Mouse (Mus musculus): ENCODE data around the gene Bco2. TPM values are rescaled to one million over a fixed set of nuclear protein-coding genes. Genes with fewer than 3 reads are reported as not detected.

The Bco2 gene
- polyA plus RNA-seq, 1 experiment from 2014 or later: 0.46 TPM

DNA sequence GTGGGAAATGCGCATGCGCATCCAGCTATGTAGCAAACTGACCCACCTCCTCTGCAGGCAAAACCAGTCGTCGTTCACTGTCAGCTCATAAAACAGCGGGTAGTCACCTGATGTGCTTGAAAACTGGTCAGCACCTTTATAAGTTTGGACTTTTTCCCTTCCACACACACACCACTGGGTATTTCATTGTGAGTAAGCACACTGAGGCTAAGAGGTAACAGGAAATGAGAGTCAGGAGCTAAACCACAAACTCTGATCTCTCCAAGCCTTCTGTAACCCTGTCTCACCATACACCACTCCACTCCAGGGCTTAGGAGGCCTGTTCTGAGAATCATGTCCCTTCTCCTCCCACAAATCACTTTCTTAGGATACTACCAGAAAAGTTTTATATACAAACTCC lies 29.4 kb downstream of the Bco2 start:
- 86% methylated on average over 5 of the region's 5 CpGs for WGBS
- H3K4me1 ChIP-seq: peaks cover 8% of the 10 kb centered on the region
- no peak for ATAC-seq (ENCODE audit: low FRiP score)
- H3K9me3 ChIP-seq: no peaks in the 10 kb centered on the region
- no peak overlapping the region for H3K27ac ChIP-seq
- peaks cover 4% of the 10 kb centered on the region; the same call in 1 of the 2 replicates for H3K36me3 ChIP-seq (replicated peaks)
- no peak overlapping the region for H3K4me2 ChIP-seq
- no peak overlapping the region for H3K9ac ChIP-seq
- no peak overlapping the region for H3K4me3 ChIP-seq (replicated peaks)
- no peaks in the 10 kb centered on the region for H3K27me3 ChIP-seq

DNA sequence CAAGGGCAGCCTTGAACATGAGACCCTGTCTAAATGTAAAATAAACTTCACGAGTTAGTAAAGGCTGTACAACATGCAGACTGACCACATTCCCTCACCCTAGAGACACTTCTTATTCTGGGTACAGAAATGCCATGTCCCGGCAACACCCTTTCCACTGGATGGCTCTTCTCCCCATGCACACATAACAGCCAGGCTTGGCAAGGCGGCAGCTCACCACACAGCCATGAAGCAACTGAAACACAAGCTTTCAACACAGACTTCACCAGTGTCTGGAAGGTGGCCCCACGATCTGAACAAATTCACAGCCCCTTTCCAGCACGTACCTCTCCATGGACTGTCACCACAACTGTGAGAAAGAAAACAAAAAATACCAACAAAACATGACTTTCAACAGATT lies 30.0 kb downstream of the Bco2 start:
- ATAC-seq (ENCODE audit: low FRiP score): no peak
- H3K4me2 ChIP-seq: no peak overlapping the region
- no peaks in the 10 kb centered on the region for H3K9me3 ChIP-seq
- WGBS: 87% methylated on average over 5 of the region's 5 CpGs
- H3K36me3 ChIP-seq (replicated peaks): peaks cover 4% of the 10 kb centered on the region; the same call in 1 of the 2 replicates
- H3K9ac ChIP-seq: no peak overlapping the region
- H3K4me3 ChIP-seq (replicated peaks): no peak overlapping the region
- H3K27ac ChIP-seq: no peak overlapping the region
- H3K4me1 ChIP-seq: peaks cover 8% of the 10 kb centered on the region
- H3K27me3 ChIP-seq: no peaks in the 10 kb centered on the region

DNA sequence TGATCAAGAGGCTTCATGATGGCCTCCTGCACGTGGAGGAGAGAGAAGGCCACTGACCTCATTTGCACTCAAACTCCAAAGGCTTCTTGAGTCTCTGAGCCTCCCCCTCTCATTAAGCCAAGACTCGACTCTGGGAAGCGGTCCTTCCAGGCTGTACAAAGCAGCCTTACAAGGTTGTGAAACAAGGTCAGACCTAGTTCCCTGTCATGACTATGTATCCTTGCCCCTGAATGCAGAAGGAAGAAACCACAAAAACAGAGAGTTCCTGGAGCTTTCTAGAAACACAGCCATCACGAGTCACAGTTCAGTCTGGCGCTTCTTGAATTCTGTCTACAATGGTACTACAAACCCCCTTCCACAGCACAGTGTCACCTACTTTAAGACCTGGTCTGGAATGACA lies 32.4 kb downstream of the Bco2 start:
- WGBS: 84% methylated on average over 5 of the region's 5 CpGs
- no peak overlapping the region for H3K27ac ChIP-seq
- no peak overlapping the region for H3K4me3 ChIP-seq (replicated peaks)
- peaks cover 4% of the 10 kb centered on the region; the same call in 1 of the 2 replicates for H3K36me3 ChIP-seq (replicated peaks)
- no peaks in the 10 kb centered on the region for H3K9me3 ChIP-seq
- H3K9ac ChIP-seq: no peak overlapping the region
- ATAC-seq (ENCODE audit: low FRiP score): no peak
- H3K4me1 ChIP-seq: peaks cover 3% of the 10 kb centered on the region
- H3K4me2 ChIP-seq: no peak overlapping the region
- H3K27me3 ChIP-seq: no peaks in the 10 kb centered on the region

DNA sequence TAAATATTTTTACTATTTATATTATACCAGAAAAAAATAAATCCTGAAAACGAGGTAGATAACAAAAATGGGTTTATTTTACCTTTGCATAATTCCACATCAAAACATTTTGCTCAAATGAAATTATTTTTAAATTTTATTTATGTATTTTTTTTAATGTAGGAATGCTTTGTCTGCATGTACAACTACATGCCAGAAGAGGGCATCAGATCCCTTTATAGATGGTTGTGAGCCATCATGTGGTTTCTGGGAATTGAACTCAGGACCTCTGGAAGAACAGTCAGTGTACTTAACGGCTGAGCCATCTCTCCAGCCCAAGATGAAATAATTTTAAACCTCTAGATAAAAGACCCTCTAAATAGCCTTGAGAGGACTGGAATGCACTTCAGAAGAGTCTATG lies 33.4 kb downstream of the Bco2 start:
- Histone ChIP-seq H3K4me3 (replicated peaks) (no peak overlapping the region), H3K27me3 (no peaks in the 10 kb centered on the region), H3K27ac (no peak overlapping the region), H3K9me3 (no peaks in the 10 kb centered on the region), H3K36me3 (replicated peaks) (peaks cover 4% of the 10 kb centered on the region; the same call in 1 of the 2 replicates), H3K4me1 (no peaks in the 10 kb centered on the region), H3K4me2 (no peak overlapping the region), H3K9ac (no peak overlapping the region)
- ATAC-seq (ENCODE audit: low FRiP score): no peak
- 71% methylated on average over 2 of the region's 2 CpGs for WGBS

DNA sequence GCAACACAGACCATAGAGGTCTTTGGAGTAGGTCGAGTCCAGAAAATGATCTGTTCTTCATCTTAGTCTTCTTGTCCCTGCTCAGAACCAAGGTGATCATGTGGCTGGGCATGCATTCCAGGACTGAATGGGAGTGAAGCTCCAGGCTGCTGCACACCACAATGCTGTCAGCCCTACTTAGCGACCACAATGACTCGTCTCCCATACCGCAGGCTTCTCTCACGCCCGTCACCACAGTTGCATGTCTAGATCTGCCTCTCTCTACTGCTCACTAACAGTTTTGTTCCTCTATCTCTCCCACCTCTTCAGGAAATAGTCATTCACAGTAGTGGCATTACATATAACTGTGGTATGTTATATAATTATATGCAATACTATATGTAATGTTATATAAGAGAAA lies 34.2 kb downstream of the Bco2 start:
- Histone ChIP-seq H3K4me2 (no peak overlapping the region), H3K4me1 (no peaks in the 10 kb centered on the region), H3K36me3 (replicated peaks) (peaks cover 4% of the 10 kb centered on the region; the same call in 1 of the 2 replicates), H3K9ac (no peak overlapping the region), H3K4me3 (replicated peaks) (no peak overlapping the region), H3K9me3 (no peaks in the 10 kb centered on the region), H3K27ac (no peak overlapping the region), H3K27me3 (no peaks in the 10 kb centered on the region)
- 79% methylated on average over 6 of the region's 6 CpGs for WGBS
- ATAC-seq (ENCODE audit: low FRiP score): no peak

DNA sequence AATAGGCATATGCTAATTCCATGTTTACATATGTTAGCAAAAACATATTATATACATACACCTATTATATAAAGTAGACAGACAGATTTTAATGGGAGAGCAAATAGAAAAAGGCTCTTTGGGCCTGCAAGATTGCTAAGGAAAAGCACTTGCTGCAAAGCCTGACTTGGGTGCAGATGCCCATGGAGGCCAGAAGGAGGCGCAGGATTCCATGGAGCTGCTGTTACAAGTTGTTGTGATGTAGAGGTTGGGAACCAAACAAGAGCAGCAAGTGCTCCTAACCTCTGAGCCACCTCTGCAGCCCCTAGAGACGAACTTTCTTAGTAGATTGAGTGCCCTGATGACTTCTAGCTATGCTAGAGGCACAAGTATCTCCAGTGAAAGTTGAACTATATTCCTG lies 36.2 kb downstream of the Bco2 start:
- H3K4me2 ChIP-seq: no peak overlapping the region
- no peak overlapping the region for H3K27ac ChIP-seq
- no peaks in the 10 kb centered on the region for H3K9me3 ChIP-seq
- 11% methylated on average over 2 of the region's 2 CpGs for WGBS
- no peaks in the 10 kb centered on the region for H3K36me3 ChIP-seq (replicated peaks)
- H3K4me3 ChIP-seq (replicated peaks): no peak overlapping the region
- no peaks in the 10 kb centered on the region for H3K27me3 ChIP-seq
- H3K4me1 ChIP-seq: no peaks in the 10 kb centered on the region
- no peak for ATAC-seq (ENCODE audit: low FRiP score)
- H3K9ac ChIP-seq: no peak overlapping the region

DNA sequence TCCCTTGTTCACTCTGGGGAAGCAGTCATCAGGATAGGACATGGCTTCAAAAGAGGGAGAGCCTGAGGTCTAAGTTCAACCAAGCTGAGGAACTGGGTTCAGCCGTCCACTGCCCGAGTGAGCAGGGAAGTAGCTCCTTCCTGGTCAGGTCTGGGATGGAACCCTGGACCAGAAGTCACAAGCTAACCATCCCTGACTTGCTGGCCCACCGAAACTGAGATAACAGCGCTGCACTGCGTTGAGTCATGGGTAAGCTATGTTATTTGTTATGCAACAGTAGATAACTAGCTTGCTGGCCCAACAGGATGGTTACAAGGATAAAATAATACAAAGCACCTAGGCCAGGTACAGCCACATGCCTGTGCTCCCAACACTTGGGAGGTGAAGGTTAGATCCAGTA lies 39.5 kb downstream of the Bco2 start:
- no peaks in the 10 kb centered on the region for H3K36me3 ChIP-seq (replicated peaks)
- no peak for ATAC-seq (ENCODE audit: low FRiP score)
- no peak overlapping the region for H3K4me2 ChIP-seq
- H3K9me3 ChIP-seq: no peaks in the 10 kb centered on the region
- H3K27me3 ChIP-seq: no peaks in the 10 kb centered on the region
- no peak overlapping the region for H3K4me3 ChIP-seq (replicated peaks)
- H3K4me1 ChIP-seq: no peaks in the 10 kb centered on the region
- H3K27ac ChIP-seq: no peak overlapping the region
- WGBS: 86% methylated on average over 5 of the region's 5 CpGs
- H3K9ac ChIP-seq: no peak overlapping the region

DNA sequence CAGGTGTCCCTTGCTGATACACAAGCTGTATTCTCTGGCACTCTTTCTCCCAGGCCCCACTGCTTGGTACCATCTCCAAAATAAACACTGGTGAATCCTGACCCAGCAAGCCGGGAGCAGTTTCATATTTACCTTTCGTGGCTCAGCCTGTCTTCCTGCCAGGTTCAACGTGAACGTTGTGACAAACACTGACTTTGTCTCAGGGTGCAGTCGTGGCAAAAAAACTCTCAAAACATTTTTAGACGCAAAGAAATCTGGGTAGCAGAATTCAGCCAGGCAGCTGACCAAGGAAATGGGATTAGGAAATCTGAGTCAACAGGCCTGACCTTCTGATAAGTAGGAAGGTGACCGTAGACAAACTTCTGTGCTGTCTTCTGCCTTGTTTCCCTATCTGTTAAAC lies 47.4 kb downstream of the Bco2 start:
- Histone ChIP-seq H3K27ac (no peak overlapping the region), H3K4me2 (no peak overlapping the region), H3K9ac (no peak overlapping the region), H3K36me3 (replicated peaks) (no peaks in the 10 kb centered on the region), H3K27me3 (no peaks in the 10 kb centered on the region), H3K9me3 (no peaks in the 10 kb centered on the region), H3K4me3 (replicated peaks) (no peak overlapping the region), H3K4me1 (no peaks in the 10 kb centered on the region)
- no peak for ATAC-seq (ENCODE audit: low FRiP score)
- 86% methylated on average over 7 of the region's 7 CpGs for WGBS

DNA sequence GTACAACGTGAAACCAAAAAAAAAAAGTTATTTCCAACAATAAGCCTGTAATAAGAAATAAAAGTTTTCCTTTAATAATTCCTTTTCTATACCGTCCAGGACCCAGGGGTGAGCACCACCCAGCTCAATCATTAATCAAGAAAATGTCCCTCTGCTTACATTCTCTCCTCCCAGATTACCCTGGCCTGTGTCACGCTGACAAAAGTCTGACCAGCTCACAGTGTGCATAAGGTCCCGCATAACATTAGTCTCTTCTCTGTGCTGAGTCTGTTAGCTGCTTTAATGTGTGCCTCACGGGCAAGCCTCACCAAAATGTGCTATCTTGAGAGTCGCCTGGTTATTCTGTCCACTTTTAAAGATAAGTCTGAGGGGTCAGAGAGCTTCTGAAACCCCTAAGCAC lies 49.6 kb downstream of the Bco2 start:
- 67% methylated on average over 6 of the region's 6 CpGs for WGBS
- no peak for ATAC-seq (ENCODE audit: low FRiP score)
- Histone ChIP-seq H3K9ac (no peak overlapping the region), H3K27ac (no peak overlapping the region), H3K9me3 (no peaks in the 10 kb centered on the region), H3K36me3 (replicated peaks) (no peaks in the 10 kb centered on the region), H3K4me2 (no peak overlapping the region), H3K4me3 (replicated peaks) (no peak overlapping the region), H3K4me1 (no peaks in the 10 kb centered on the region), H3K27me3 (no peaks in the 10 kb centered on the region)

DNA sequence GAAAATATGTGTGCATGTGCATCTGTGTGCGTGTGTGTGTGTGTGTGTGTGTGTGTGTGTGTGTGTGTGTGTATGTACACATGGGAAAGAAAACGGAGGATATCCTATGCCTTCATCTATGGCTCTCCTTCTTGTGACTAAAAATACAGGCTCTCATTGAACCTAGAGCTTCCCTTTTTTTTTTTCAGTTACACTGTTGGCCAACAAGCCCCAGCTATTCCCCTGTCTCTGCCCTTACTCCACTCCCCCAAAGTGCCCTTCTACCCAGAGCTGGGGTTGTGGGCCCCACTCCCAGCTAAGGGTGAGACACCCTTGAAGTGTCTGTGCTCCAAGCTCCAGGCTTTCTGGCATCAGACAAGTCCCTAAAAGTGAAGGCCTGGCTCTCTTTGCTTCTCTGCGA lies 52.0 kb downstream of the Bco2 start:
- H3K27ac ChIP-seq: no peak overlapping the region
- WGBS: 83% methylated on average over 3 of the region's 3 CpGs
- no peak for ATAC-seq (ENCODE audit: low FRiP score)

DNA sequence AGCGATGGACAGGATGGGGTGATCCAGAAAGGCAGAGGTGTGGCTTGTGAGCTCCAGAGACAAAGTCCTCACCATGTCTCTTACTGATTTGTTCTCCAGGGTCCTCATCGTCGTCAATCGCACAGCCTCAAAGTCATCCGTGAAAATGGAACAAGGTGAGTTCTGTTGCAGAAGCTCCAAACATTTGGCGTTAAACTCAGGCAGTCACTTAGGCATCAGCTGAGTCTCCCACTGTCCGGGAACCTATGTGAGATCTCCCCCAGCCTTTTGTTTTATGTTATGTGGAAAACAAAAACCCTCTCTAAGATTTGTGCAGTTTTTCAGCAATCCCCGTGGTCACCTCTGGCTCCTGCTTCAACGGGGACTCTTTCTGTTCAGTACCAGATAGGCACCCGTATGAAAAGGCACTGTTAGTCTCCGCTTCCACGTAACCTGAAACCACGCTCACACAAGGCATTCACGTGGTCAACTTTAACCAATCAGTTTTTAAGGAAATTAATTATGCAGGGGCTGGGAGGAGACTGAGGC lies 53.9 kb downstream of the Bco2 start:
- no peaks in the 10 kb centered on the region for H3K36me3 ChIP-seq (replicated peaks)
- H3K9me3 ChIP-seq: no peaks in the 10 kb centered on the region
- 30% methylated on average over 14 of the region's 14 CpGs for WGBS
- peak; percentile 87 for ATAC-seq (ENCODE audit: low FRiP score)
- peak overlapping the region; percentile 51 for H3K4me2 ChIP-seq
- H3K9ac ChIP-seq: no peak overlapping the region; the same call in 1 of the 2 replicates
- no peaks in the 10 kb centered on the region for H3K27me3 ChIP-seq
- H3K4me1 ChIP-seq: peaks cover 9% of the 10 kb centered on the region
- peak overlapping the region; percentile 31 for H3K4me3 ChIP-seq (replicated peaks)
- peak overlapping the region; percentile 42; the same call in 1 of the 2 replicates for H3K27ac ChIP-seq

More for the DNA sequence above, 52.0 kb downstream of the Bco2 start:
- H3K9ac ChIP-seq: no peak overlapping the region
- no peaks in the 10 kb centered on the region for H3K4me1 ChIP-seq
- H3K9me3 ChIP-seq: no peaks in the 10 kb centered on the region
- no peaks in the 10 kb centered on the region for H3K36me3 ChIP-seq (replicated peaks)
- H3K4me2 ChIP-seq: no peak overlapping the region
- no peaks in the 10 kb centered on the region for H3K27me3 ChIP-seq
- no peak overlapping the region for H3K4me3 ChIP-seq (replicated peaks)

DNA sequence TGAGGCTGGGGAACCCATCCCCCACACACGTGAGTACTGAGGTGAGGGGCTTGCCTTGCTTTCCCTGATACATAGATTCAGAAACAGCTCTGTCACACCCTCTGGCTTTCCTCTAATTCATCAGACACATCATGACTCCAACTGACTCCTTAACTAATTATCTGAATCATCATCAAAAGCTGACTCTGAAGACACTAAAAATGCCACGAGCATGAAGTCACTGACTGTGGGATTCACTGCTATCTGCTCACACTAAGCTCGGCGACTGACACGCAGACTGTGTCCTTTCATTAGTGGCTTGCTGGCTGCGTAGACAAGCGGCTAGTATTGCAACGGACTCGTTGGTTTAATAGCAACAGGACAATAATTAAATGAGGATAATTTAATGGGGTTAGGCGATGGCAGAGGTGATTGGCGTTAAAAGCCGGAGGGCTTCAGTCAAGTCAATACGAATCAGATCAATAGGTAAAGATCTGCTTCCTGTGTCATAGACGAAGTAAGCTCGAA lies 54.5 kb downstream of the Bco2 start:
- Histone ChIP-seq H3K4me1 (peaks cover 12% of the 10 kb centered on the region), H3K4me2 (peak overlapping the region; percentile 51), H3K27me3 (no peaks in the 10 kb centered on the region), H3K9me3 (no peaks in the 10 kb centered on the region), H3K27ac (no peak overlapping the region), H3K4me3 (replicated peaks) (peak overlapping the region; percentile 31), H3K36me3 (replicated peaks) (no peaks in the 10 kb centered on the region), H3K9ac (no peak overlapping the region)
- WGBS: 77% methylated on average over 15 of the region's 15 CpGs
- no peak for ATAC-seq (ENCODE audit: low FRiP score)

DNA sequence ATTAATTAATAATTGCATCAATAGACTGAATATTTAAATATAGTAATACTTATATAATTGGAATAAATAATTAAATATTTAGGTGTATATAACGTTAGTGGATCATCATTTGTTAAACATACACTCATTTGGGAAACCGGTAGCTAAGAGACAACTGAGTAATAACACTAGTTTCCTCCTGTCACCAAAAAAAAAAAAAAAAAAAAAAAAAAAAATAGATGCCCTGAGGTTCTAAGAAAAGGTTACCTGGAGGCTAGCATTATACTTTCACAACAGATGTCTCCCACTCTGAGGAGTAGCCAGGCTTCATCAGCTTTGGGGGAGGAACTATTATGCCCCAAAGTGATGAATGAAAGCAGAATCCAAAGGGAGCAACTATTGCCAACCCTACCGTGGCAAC lies 55.2 kb downstream of the Bco2 start:
- H3K27ac ChIP-seq: no peak overlapping the region
- ATAC-seq (ENCODE audit: low FRiP score): no peak
- H3K4me3 ChIP-seq (replicated peaks): no peak overlapping the region
- H3K4me2 ChIP-seq: no peak overlapping the region
- 93% methylated on average over 3 of the region's 3 CpGs for WGBS
- H3K27me3 ChIP-seq: no peaks in the 10 kb centered on the region
- no peaks in the 10 kb centered on the region for H3K36me3 ChIP-seq (replicated peaks)
- no peak overlapping the region for H3K9ac ChIP-seq
- no peaks in the 10 kb centered on the region for H3K9me3 ChIP-seq
- peaks cover 12% of the 10 kb centered on the region for H3K4me1 ChIP-seq
